Mouse (Mus musculus): ENCODE results near the gene Picalm.

- no peak for TF ChIP-seq POLR2A (IDR thresholded peaks at IDR 0.05; ENCODE audit: control insufficient read depth, extremely low read depth, insufficient read depth, low read length, poor library complexity)
- no peak for TF ChIP-seq CTCF (IDR thresholded peaks at IDR 0.05; ENCODE audit: borderline replicate concordance, control insufficient read depth, extremely low read depth, insufficient read depth, low read length, poor library complexity)
Measured at GRCm38 (mm10) chr7:90136736-90137135, 6.7 kb downstream of the Picalm start.

Data from thymus, adult 2 months (tissue).